9 mouse cellular contexts compared by ENCODE assay signal in genomic region chr5:135794859-135795181, GRCm38 (mm10). TPM values are rescaled to one million over a fixed set of nuclear protein-coding genes. Genes with fewer than 3 reads are reported as not detected.
DNase-seq lines count a peak whose midpoint lies in the region; ATAC-seq and TF ChIP-seq lines count a peak whose summit lies in the region.
"Had no signal": no experiment of that assay in that cellular context is flagged by ENCODE, and none has a peak within 500 bp of the region (broad histone marks: within the 10 kb centered on the region; RNA-seq: fewer than 3 reads in every experiment).

No protein-coding gene starts in this region.

- H3K4me1 ChIP-seq in heart, embryonic 14.5 days (ENCODE audit: control insufficient read depth in 2 of 2, insufficient read depth in 2 of 2, low read length in 2 of 2) = peaks cover 5 to 11% of the 10 kb centered on the region in 2 experiments
- no peaks in the 10 kb centered on the region for H3K4me1 ChIP-seq in MEL (ENCODE audit: control insufficient read depth in 1 of 2, insufficient read depth in 2 of 2, low read length in 2 of 2)
- H3K4me1 ChIP-seq in hindbrain, embryonic 15.5 days (replicated peaks) = peaks cover 14% of the 10 kb centered on the region
- H3K4me1 ChIP-seq in midbrain, embryonic 10.5 days = peaks cover 15% of the 10 kb centered on the region

- no peak for TF ChIP-seq CTCF in MEL (IDR thresholded peaks at IDR 0.05 in 2 of 3, conservative IDR thresholded peaks at IDR 0.05 in 1 of 3; ENCODE audit: control insufficient read depth in 1 of 3, insufficient read depth in 1 of 3, low read depth in 2 of 3, low read length in 3 of 3, poor library complexity in 1 of 3, severe bottlenecking in 1 of 3)

- no peaks in the 10 kb centered on the region; the same call in 1 of the 2 replicates for H3K79me2 ChIP-seq in MEL (ENCODE audit: control insufficient read depth, insufficient read depth, low read length, poor library complexity)

- no peak for TF ChIP-seq RAD21 in MEL (IDR thresholded peaks at IDR 0.05; ENCODE audit: low read depth, low read length)

- intact Hi-C loops in left cerebral cortex, postnatal 36 days (cut with DNase I) = loop anchor here (1.0 kb wide), 1 partner anchor 60 kb away; no protein-coding TSS in a partner anchor
- intact Hi-C loops in gastrocnemius, postnatal 36 days (cut with DNase I) = no loop called here

- 7% methylated on average over 5 of the region's 5 CpGs for WGBS in heart, embryonic 14.5 days
- WGBS in hindbrain, embryonic 15.5 days = 8% methylated on average over 5 of the region's 5 CpGs
- WGBS in midbrain, embryonic 10.5 days = 9% methylated on average over 5 of the region's 5 CpGs

- peaks cover 25% of the 10 kb centered on the region for H3K36me3 ChIP-seq in heart, embryonic 14.5 days (ENCODE audit: control insufficient read depth, insufficient read depth, low read length)
- H3K36me3 ChIP-seq in MEL (ENCODE audit: control insufficient read depth in 1 of 2, insufficient read depth in 2 of 2, low read length in 2 of 2) = peaks cover 0 to 4% of the 10 kb centered on the region in 2 experiments; a peak in 1 of 4 replicates
- H3K36me3 ChIP-seq in hindbrain, embryonic 15.5 days = peaks cover 19% of the 10 kb centered on the region
- H3K36me3 ChIP-seq in midbrain, embryonic 10.5 days = peaks cover 25% of the 10 kb centered on the region

- DNase-seq in heart, adult 8-10 months (ENCODE audit: low spot score) = no peak
- DNase-seq in MEL (ENCODE audit: low read depth, low spot score) = no peak
- no peak for DNase-seq in midbrain, embryonic 10.5 days (ENCODE audit: low spot score)
- no peak for DNase-seq in urinary bladder, postnatal 4 days (ENCODE audit: low spot score in 2 of 2)
- no peak for DNase-seq in left cerebral cortex, postnatal 36 days (ENCODE audit: low spot score in 2 of 2)
- no peak for DNase-seq in gastrocnemius, postnatal 36 days

- no peak for TF ChIP-seq POLR2A in MEL (IDR thresholded peaks at IDR 0.05; ENCODE audit: control insufficient read depth in 1 of 2, insufficient read depth in 1 of 2, low read depth in 1 of 2, low read length in 2 of 2, poor library complexity in 1 of 2)

- no peak for TF ChIP-seq EP300 in MEL (IDR thresholded peaks at IDR 0.05; ENCODE audit: low read depth in 1 of 2, low read length in 2 of 2)

- peak overlapping the region; percentile 26 to 53 for H3K27ac ChIP-seq in heart, embryonic 14.5 days (replicated peaks in 1 of 2; ENCODE audit: control insufficient read depth in 1 of 2, insufficient read depth in 1 of 2, low read depth in 2 of 2, low read length in 2 of 2)
- no peak overlapping the region for H3K27ac ChIP-seq in MEL (ENCODE audit: control insufficient read depth, low read depth, low read length)
- peak overlapping the region; percentile 83 for H3K27ac ChIP-seq in hindbrain, embryonic 15.5 days (replicated peaks)
- H3K27ac ChIP-seq in midbrain, embryonic 10.5 days (replicated peaks) = peak overlapping the region; percentile 84
- H3K27ac ChIP-seq: macrophage had no signal

- peak overlapping the region; percentile 50 for H3K4me2 ChIP-seq in heart, embryonic 14.5 days (ENCODE audit: low read length)
- peak overlapping the region; percentile 35 for H3K4me2 ChIP-seq in hindbrain, embryonic 15.5 days

- peak overlapping the region; percentile 26 to 56; a peak in 3 of 4 replicates for H3K4me3 ChIP-seq in heart, embryonic 14.5 days (ENCODE audit: control insufficient read depth in 1 of 2, insufficient read depth in 1 of 2, low read depth in 1 of 2, low read length in 2 of 2)
- peak overlapping the region; percentile 66 to 84; a peak in 3 of 4 replicates for H3K4me3 ChIP-seq in MEL (ENCODE audit: control insufficient read depth in 1 of 2, insufficient read depth in 1 of 2, low read depth in 2 of 2, low read length in 2 of 2)
- no peak overlapping the region for H3K4me3 ChIP-seq in hindbrain, embryonic 15.5 days
- peak overlapping the region; percentile 45 for H3K4me3 ChIP-seq in midbrain, embryonic 10.5 days

- peak overlapping the region; percentile 48 for H3K9ac ChIP-seq in heart, embryonic 14.5 days (ENCODE audit: low read length)
- peak overlapping the region; percentile 75 for H3K9ac ChIP-seq in MEL (ENCODE audit: control insufficient read depth, low read depth, low read length, poor library complexity, severe bottlenecking)
- no peak overlapping the region for H3K9ac ChIP-seq in hindbrain, embryonic 15.5 days

- ATAC-seq in heart, embryonic 14.5 days (ENCODE audit: insufficient number of reproducible peaks, insufficient read depth, low FRiP score, low read depth) = no peak
- no peak; the same call in 1 of the 2 replicates for ATAC-seq in hindbrain, embryonic 15.5 days (ENCODE audit: low FRiP score, low read depth)

- H3K9me3 ChIP-seq in heart, embryonic 14.5 days (ENCODE audit: control insufficient read depth, low read length) = no peaks in the 10 kb centered on the region
- no peaks in the 10 kb centered on the region for H3K9me3 ChIP-seq in MEL (replicated peaks; ENCODE audit: insufficient read depth, low read length)
- H3K9me3 ChIP-seq in hindbrain, embryonic 15.5 days = no peaks in the 10 kb centered on the region
- H3K9me3 ChIP-seq in midbrain, embryonic 10.5 days (replicated peaks) = no peaks in the 10 kb centered on the region

- no peaks in the 10 kb centered on the region for H3K27me3 ChIP-seq in heart, embryonic 14.5 days (ENCODE audit: control insufficient read depth, insufficient read depth, low read length)
- H3K27me3 ChIP-seq in MEL (ENCODE audit: control insufficient read depth in 1 of 2, insufficient read depth in 2 of 2, low read length in 2 of 2) = no peaks in the 10 kb centered on the region
- H3K27me3 ChIP-seq in hindbrain, embryonic 15.5 days = no peaks in the 10 kb centered on the region
- H3K27me3 ChIP-seq in midbrain, embryonic 10.5 days (ENCODE audit: low read depth, poor library complexity, severe bottlenecking) = no peaks in the 10 kb centered on the region

TF ChIP-seq in MEL, 35 proteins besides CTCF, POLR2A, EP300 and RAD21:
- no peak for TF ChIP-seq GABPA (IDR thresholded peaks at IDR 0.05; ENCODE audit: low read depth, low read length)
- TF ChIP-seq POLR2AphosphoS5 (IDR thresholded peaks at IDR 0.05; ENCODE audit: borderline replicate concordance, low read depth, low read length) = no peak
- no peak for TF ChIP-seq SIN3A (IDR thresholded peaks at IDR 0.05; ENCODE audit: low read length)

RNA-seq across cellular contexts. Expression of gene Srrm3, which starts 11.9 kb away (rescaled TPM):
- polyA plus RNA-seq in heart, embryonic 14.5 days (2014; fragmentation: Nextera tagmentation; extraction: Ambion mirVana) = 0.15 TPM in 1 of 2 replicates, not detected in the other
- total RNA-seq in heart, adult 8-10 months (2022) = not detected
- not detected in 2 replicates for total RNA-seq in MEL (2012; rRNA removed)
- not detected for polyA plus RNA-seq in MEL (2012; ENCODE audit: insufficient read depth in 1 of 2, insufficient read length in 2 of 2, low read depth in 1 of 2, low replicate concordance in 2 of 2, missing spikeins in 1 of 2)
- 79.4 and 90.0 TPM in 2 replicates for polyA plus RNA-seq in hindbrain, embryonic 15.5 days (2015; fragmentation: Nextera tagmentation; extraction: Ambion mirVana)
- polyA plus RNA-seq in midbrain, embryonic 10.5 days (2016; fragmentation: Nextera tagmentation; extraction: Ambion mirVana) = 14.0 and 26.1 TPM in 2 replicates
- total RNA-seq in left cerebral cortex, postnatal 36 days (2021) = 100 to 1,000 TPM in 1 of 2 experiments, 10 to 100 TPM in 1; 65.0 to 119 TPM
- total RNA-seq in gastrocnemius, postnatal 36 days (2021) = not detected
- polyA plus RNA-seq: macrophage had no signal

RNA-seq across cellular contexts. Expression of gene Mdh2, which starts 16.5 kb away (rescaled TPM):
- 1,172 and 1,176 TPM in 2 replicates for polyA plus RNA-seq in heart, embryonic 14.5 days (2014; fragmentation: Nextera tagmentation; extraction: Ambion mirVana)
- 1,000 to 10,000 TPM; 1,906 to 1,974 (median 1,950) TPM for total RNA-seq in heart, adult 8-10 months (2022)
- total RNA-seq in MEL (2012; rRNA removed) = 207 and 241 TPM in 2 replicates
- 1,000 to 10,000 TPM in 1 of 2 experiments, 100 to 1,000 TPM in 1; 465 to 1,097 TPM for polyA plus RNA-seq in MEL (2012; ENCODE audit: insufficient read depth in 1 of 2, insufficient read length in 2 of 2, low read depth in 1 of 2, low replicate concordance in 2 of 2, missing spikeins in 1 of 2)
- 616 and 619 TPM in 2 replicates for polyA plus RNA-seq in hindbrain, embryonic 15.5 days (2015; fragmentation: Nextera tagmentation; extraction: Ambion mirVana)
- 616 and 619 TPM in 2 replicates for polyA plus RNA-seq in midbrain, embryonic 10.5 days (2016; fragmentation: Nextera tagmentation; extraction: Ambion mirVana)
- total RNA-seq in left cerebral cortex, postnatal 36 days (2021) = 100 to 1,000 TPM; 374 to 435 TPM
- total RNA-seq in gastrocnemius, postnatal 36 days (2021) = 1,000 to 10,000 TPM; 1,079 to 1,088 TPM

RNA-seq across cellular contexts. Expression of gene Styxl1, which starts 16.6 kb away (rescaled TPM):
- polyA plus RNA-seq in heart, embryonic 14.5 days (2014; fragmentation: Nextera tagmentation; extraction: Ambion mirVana) = 0.26 and 0.42 TPM in 2 replicates
- total RNA-seq in heart, adult 8-10 months (2022) = not detected
- not detected in 2 replicates for total RNA-seq in MEL (2012; rRNA removed)
- under 1 TPM in 1 of 2 experiments, not detected in 1; 0.17 TPM for polyA plus RNA-seq in MEL (2012; ENCODE audit: insufficient read depth in 1 of 2, insufficient read length in 2 of 2, low read depth in 1 of 2, low replicate concordance in 2 of 2, missing spikeins in 1 of 2)
- 0.25 and 0.60 TPM in 2 replicates for polyA plus RNA-seq in hindbrain, embryonic 15.5 days (2015; fragmentation: Nextera tagmentation; extraction: Ambion mirVana)
- 0.41 TPM in 1 of 2 replicates, not detected in the other for polyA plus RNA-seq in midbrain, embryonic 10.5 days (2016; fragmentation: Nextera tagmentation; extraction: Ambion mirVana)
- not detected for total RNA-seq in left cerebral cortex, postnatal 36 days (2021)
- not detected for total RNA-seq in gastrocnemius, postnatal 36 days (2021)
- polyA plus RNA-seq: macrophage had no signal

RNA-seq across cellular contexts. Expression of gene Tmem120a, which starts 50.6 kb away (rescaled TPM):
- polyA plus RNA-seq in heart, embryonic 14.5 days (2014; fragmentation: Nextera tagmentation; extraction: Ambion mirVana) = 34.1 and 34.6 TPM in 2 replicates
- total RNA-seq in heart, adult 8-10 months (2022) = 10 to 100 TPM; 14.9 to 19.0 (median 16.7) TPM
- total RNA-seq in MEL (2012; rRNA removed) = 19.6 and 20.2 TPM in 2 replicates
- polyA plus RNA-seq in MEL (2012; ENCODE audit: insufficient read depth in 1 of 2, insufficient read length in 2 of 2, low read depth in 1 of 2, low replicate concordance in 2 of 2, missing spikeins in 1 of 2) = 10 to 100 TPM in 1 of 2 experiments, not detected in 1; 38.8 TPM
- 88.4 and 89.2 TPM in 2 replicates for polyA plus RNA-seq in hindbrain, embryonic 15.5 days (2015; fragmentation: Nextera tagmentation; extraction: Ambion mirVana)
- 64.1 and 65.9 TPM in 2 replicates for polyA plus RNA-seq in midbrain, embryonic 10.5 days (2016; fragmentation: Nextera tagmentation; extraction: Ambion mirVana)
- total RNA-seq in left cerebral cortex, postnatal 36 days (2021) = 10 to 100 TPM; 15.6 to 18.0 TPM
- 1 to 10 TPM; 4.3 to 7.8 TPM for total RNA-seq in gastrocnemius, postnatal 36 days (2021)

Comparison
In these comparisons a context has a peak if more than half of its experiments do, and no peak if none do; other contexts are left out.
1. RNA of gene Srrm3, which starts 11.9 kb away (total RNA-seq): 65.0 to 119 TPM in left cerebral cortex, postnatal 36 days; not detected in heart, adult 8-10 months, not detected in MEL and not detected in gastrocnemius, postnatal 36 days; every median in the first group is over 10 times any median in the second.